Mouse (Mus musculus): Measurements from ENCODE around the gene Phf23.

DNA sequence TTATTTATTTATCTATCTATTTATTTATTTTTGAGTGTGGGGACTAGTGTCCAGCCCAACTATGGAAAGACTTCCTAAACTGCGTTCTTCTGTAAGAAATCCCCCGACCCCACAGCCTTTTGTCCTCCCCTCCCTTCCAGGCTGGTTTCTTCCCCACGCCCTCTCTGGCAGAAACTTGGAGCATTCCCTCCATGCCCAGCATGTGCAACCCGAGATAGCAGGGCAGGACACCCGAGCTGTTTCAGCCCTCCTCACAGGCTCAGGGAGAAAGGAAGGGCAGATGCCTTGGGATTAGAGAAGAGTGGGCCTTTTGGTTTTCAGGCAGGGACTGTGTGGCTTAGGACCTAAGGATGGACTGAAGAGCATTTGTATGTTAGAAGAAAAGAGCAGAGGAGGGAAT, 12.7 kb upstream of the Phf23 start:
- TF ChIP-seq CTCF (IDR thresholded peaks at IDR 0.05; ENCODE audit: insufficient read depth, low read depth, low read length): no peak
- no peak for TF ChIP-seq POLR2A (IDR thresholded peaks at IDR 0.05; ENCODE audit: insufficient read depth, low read depth, low read length)
